Mouse (Mus musculus) lung, adult 18-20 months (tissue): ENCODE results near the gene Adam17.
"Not testable (repeated sequence)": the region's sequence is repeated elsewhere in the genome, so short reads cannot be mapped to it uniquely, and the experiment has no call there.

Experiments
- DNase-seq, 2 experiments: peaks; one replicate each; pipeline ENCODE4 v3.0.0; 2022; ENCODE audit warnings: mixed read lengths in 2 of 2

Gene Adam17

GRCm38 (mm10) chr12:21373100-21373819, at the start of gene Adam17:
Gene Adam17, minus strand, starts transcription at chr12:21373632.
- peak; percentile 97 to 98 for DNase-seq

GRCm38 (mm10) chr12:21418621-21419131, 45.2 kb upstream of the Adam17 start:
- DNase-seq = peak in 1 of 2 experiments; percentile 9

GRCm38 (mm10) chr12:21418083-21418482, 44.7 kb upstream of the Adam17 start:
- DNase-seq = no peak

GRCm38 (mm10) chr12:21417100-21418070, 44.0 kb upstream of the Adam17 start, which contains the start of gene Ywhaq:
Gene Ywhaq, minus strand, starts transcription at chr12:21417637.
- peak; percentile 98 to 99 for DNase-seq

- peak in 1 of 2 experiments; percentile 11 for DNase-seq
These were observed 43.1 kb upstream of the Adam17 start for GRCm38 (mm10) chr12:21416506-21416905.

- DNase-seq = no peak
These were observed 37.2 kb upstream of the Adam17 start for GRCm38 (mm10) chr12:21410620-21411019.

- DNase-seq = no peak
These were observed 36.2 kb upstream of the Adam17 start for GRCm38 (mm10) chr12:21409651-21410050.

- no peak for DNase-seq
These were observed 35.4 kb upstream of the Adam17 start for GRCm38 (mm10) chr12:21408789-21409367.

GRCm38 (mm10) chr12:21402771-21403170, 29.3 kb upstream of the Adam17 start:
- no peak for DNase-seq

GRCm38 (mm10) chr12:21386201-21386600, 12.8 kb upstream of the Adam17 start:
- DNase-seq = no peak

GRCm38 (mm10) chr12:21378765-21379346, 5.4 kb upstream of the Adam17 start:
- not testable (repeated sequence) for DNase-seq

- no peak for DNase-seq
These were observed 2.1 kb upstream of the Adam17 start for GRCm38 (mm10) chr12:21375376-21376157.

- no peak for DNase-seq
These were observed 516 bp upstream of the Adam17 start for GRCm38 (mm10) chr12:21373820-21374475.

GRCm38 (mm10) chr12:21370035-21370611, 3.3 kb downstream of the Adam17 start:
- DNase-seq = no peak

GRCm38 (mm10) chr12:21369087-21369410, 4.4 kb downstream of the Adam17 start:
- DNase-seq = no peak

- DNase-seq = no peak
These were observed 4.9 kb downstream of the Adam17 start for GRCm38 (mm10) chr12:21368376-21369086.

GRCm38 (mm10) chr12:21364624-21365435, 8.6 kb downstream of the Adam17 start:
- DNase-seq = peak in 1 of 2 experiments; percentile 18

- no peak for DNase-seq
These were observed 10.2 kb downstream of the Adam17 start for GRCm38 (mm10) chr12:21363195-21363594.

GRCm38 (mm10) chr12:21362686-21363085, 10.7 kb downstream of the Adam17 start:
- peak; percentile 23 to 62 for DNase-seq
